Mouse (Mus musculus) gastrocnemius, adult 18-20 months (tissue): Measurements from ENCODE around the gene Gm4553. TPM values are rescaled to one million over a fixed set of nuclear protein-coding genes. Genes with fewer than 3 reads are reported as not detected.
"Not testable (repeated sequence)": the region's sequence is repeated elsewhere in the genome, so short reads cannot be mapped to it uniquely, and the experiment has no call there.

Experiments used
- DNase-seq: peaks from one replicate; pipeline ENCODE4 v3.0.0; 2021; ENCODE audit warnings: low spot score
- total RNA-seq, 2 experiments: library from RNA; stranded (reverse); gene quantifications; 2 replicates each; pipeline ENCODE4 v1.2.3; 2021

Gm4553 gene
- total RNA-seq, 2 experiments from 2014 or later, result not detected

GRCm38 (mm10) chr7:142135934-142136333, 29.6 kb downstream of the Gm4553 start, which contains the start of gene Gm39115:
TSS of gene Gm39115 (minus strand) at chr7:142136034.
- not testable (repeated sequence) for DNase-seq

GRCm38 (mm10) chr7:142134206-142134995, 31.1 kb downstream of the Gm4553 start:
- DNase-seq, result no peak

GRCm38 (mm10) chr7:142128843-142129242, 36.7 kb downstream of the Gm4553 start:
- no peak for DNase-seq

- DNase-seq, result not testable (repeated sequence)
Measured at GRCm38 (mm10) chr7:142120629-142121028, 44.9 kb downstream of the Gm4553 start, which contains the start of gene Gm45618. TSS of gene Gm45618 (minus strand) at chr7:142120729.

GRCm38 (mm10) chr7:142119632-142120031, 45.9 kb downstream of the Gm4553 start:
- DNase-seq, result no peak

Other genes with a start within 250 kb of the Gm4553 start
- 10 to 100 TPM; 30.1 to 34.3 TPM for gene Tollip, start 247.2 kb downstream of the Gm4553 start, total RNA-seq
- under 1 TPM; 0.09 to 0.19 TPM for gene Brsk2, start 216.0 kb downstream of the Gm4553 start, total RNA-seq
- gene Mob2, start 104.7 kb downstream of the Gm4553 start, total RNA-seq, result 10 to 100 TPM; 49.6 to 51.8 TPM
- gene Dusp8, start 69.9 kb downstream of the Gm4553 start, total RNA-seq, result 10 to 100 TPM; 21.9 to 41.2 TPM
- not detected for gene Gm45618, start 45.0 kb downstream of the Gm4553 start, total RNA-seq
- not detected for gene Gm39115, start 29.7 kb downstream of the Gm4553 start, total RNA-seq
- not detected for gene Gm45337, start 21.1 kb downstream of the Gm4553 start, total RNA-seq
- not detected for gene Gm29735, start 8.6 kb downstream of the Gm4553 start, total RNA-seq
- gene Krtap5-2, start 10.3 kb upstream of the Gm4553 start, total RNA-seq, result not detected
- not detected for gene Gm10153, start 24.6 kb upstream of the Gm4553 start, total RNA-seq
- gene Krtap5-3, start 35.6 kb upstream of the Gm4553 start, total RNA-seq, result not detected
- not detected for gene Gm7579, start 46.1 kb upstream of the Gm4553 start, total RNA-seq
- not detected for gene Krtap5-5, start 64.2 kb upstream of the Gm4553 start, total RNA-seq
- gene Gm40460, start 75.3 kb upstream of the Gm4553 start, total RNA-seq, result not detected
- gene Gm2431, start 92.6 kb upstream of the Gm4553 start, total RNA-seq, result not detected
- not detected for gene Gm4559, start 108.6 kb upstream of the Gm4553 start, total RNA-seq
- gene Krtap5-1, start 131.4 kb upstream of the Gm4553 start, total RNA-seq, result not detected
- not detected for gene Krtap5-4, start 137.8 kb upstream of the Gm4553 start, total RNA-seq
- 1 to 10 TPM; 3.2 to 5.0 TPM for gene Ifitm10, start 208.0 kb upstream of the Gm4553 start, total RNA-seq
- gene Gm49369, start 216.9 kb upstream of the Gm4553 start, total RNA-seq, result 1 to 10 TPM; 1.1 to 2.4 TPM
- gene Ctsd, start 222.3 kb upstream of the Gm4553 start, total RNA-seq, result 100 to 1,000 TPM; 445 to 450 TPM